Mouse (Mus musculus): ENCODE results near the gene Prkag1. TPM values are rescaled to one million over a fixed set of nuclear protein-coding genes. Genes with fewer than 3 reads are reported as not detected.
A peak's percentile ranks its signal among the peaks of the same experiment; 100 is the strongest.

The Prkag1 gene
- polyA plus RNA-seq, 1 experiment from 2014 or later, result 83.1 TPM

DNA sequence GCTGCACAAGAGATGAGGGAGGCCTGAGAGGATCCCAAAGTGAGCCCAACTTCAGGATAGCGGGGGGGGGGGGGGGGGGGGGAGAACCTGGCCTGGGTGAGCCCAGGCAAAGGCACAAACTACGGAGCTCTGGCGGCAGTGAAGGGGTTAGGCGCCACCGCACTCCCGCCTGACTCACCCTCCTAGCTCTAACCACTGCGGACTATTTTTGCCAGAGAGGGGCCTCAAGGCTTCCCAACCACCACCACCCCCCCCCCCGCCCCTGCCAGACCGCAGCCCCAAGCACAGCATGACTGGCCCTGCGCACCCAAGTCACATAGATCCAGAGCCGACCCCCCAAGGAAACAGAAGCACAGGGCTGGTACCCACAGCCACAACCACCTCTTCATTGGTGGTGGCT, 52.5 kb downstream of the Prkag1 start:
- Histone ChIP-seq H3K4me2 (ENCODE audit: low read length) (no peak overlapping the region), H3K27me3 (ENCODE audit: insufficient read depth, low read length) (peaks cover 67% of the 10 kb centered on the region), H3K9ac (ENCODE audit: low read depth, low read length) (no peak overlapping the region), H3K27ac (no peak overlapping the region), H3K36me3 (ENCODE audit: insufficient read depth, low read length) (no peaks in the 10 kb centered on the region), H3K4me3 (replicated peaks; ENCODE audit: low read depth, low read length) (no peak overlapping the region), H3K4me1 (replicated peaks; ENCODE audit: insufficient read depth, low read length) (peaks cover 11% of the 10 kb centered on the region; the same call in 1 of the 2 replicates), H3K9me3 (replicated peaks; ENCODE audit: low read length) (no peaks in the 10 kb centered on the region)
- WGBS, result 0% methylated on average over 11 of the region's 11 CpGs
- ATAC-seq (replicated peaks; ENCODE audit: low FRiP score, low read depth) (no peak), DNase-seq (ENCODE audit: low spot score) (no peak)
- no peak for TF ChIP-seq CTCF (IDR thresholded peaks at IDR 0.05; ENCODE audit: low read depth)

DNA sequence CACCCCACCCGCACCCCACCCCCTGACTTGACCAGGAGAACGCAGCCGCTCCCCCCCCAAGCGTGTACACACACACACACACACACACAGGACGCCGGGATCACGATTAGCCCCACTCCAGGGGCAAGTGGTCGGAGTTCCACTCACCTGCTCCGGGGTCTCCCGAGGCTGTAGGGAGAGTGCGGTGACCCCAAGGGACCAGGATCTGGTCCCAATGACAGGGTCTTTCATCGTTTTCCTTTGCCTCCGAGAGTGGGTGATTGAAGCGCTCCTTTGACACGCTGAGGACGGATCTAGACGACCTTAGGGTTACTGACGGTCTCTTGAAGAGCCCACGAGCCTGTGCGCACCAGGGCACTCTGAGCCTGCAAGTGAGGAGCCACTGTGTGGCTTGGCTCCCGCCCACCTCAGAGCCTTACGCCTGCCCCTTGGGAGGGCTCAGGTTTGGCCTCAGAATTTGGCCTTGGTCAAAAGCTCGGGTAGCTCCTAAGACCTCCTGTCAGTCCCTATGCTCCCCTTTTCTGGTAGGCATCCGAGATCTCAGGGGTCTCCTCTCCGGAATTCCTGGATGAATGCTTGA, 53.0 kb downstream of the Prkag1 start:
- peaks cover 11% of the 10 kb centered on the region; the same call in 1 of the 2 replicates for H3K4me1 ChIP-seq (replicated peaks; ENCODE audit: insufficient read depth, low read length)
- peaks cover 68% of the 10 kb centered on the region for H3K27me3 ChIP-seq (ENCODE audit: insufficient read depth, low read length)
- no peak overlapping the region for H3K27ac ChIP-seq
- peak overlapping the region; percentile 18 for H3K4me3 ChIP-seq (replicated peaks; ENCODE audit: low read depth, low read length)
- no peaks in the 10 kb centered on the region for H3K9me3 ChIP-seq (replicated peaks; ENCODE audit: low read length)
- ATAC-seq (replicated peaks; ENCODE audit: low FRiP score, low read depth), result no peak
- DNase-seq (ENCODE audit: low spot score), result no peak
- no peaks in the 10 kb centered on the region for H3K36me3 ChIP-seq (ENCODE audit: insufficient read depth, low read length)
- no peak for TF ChIP-seq CTCF (IDR thresholded peaks at IDR 0.05; ENCODE audit: low read depth)
- peak overlapping the region; percentile 41 for H3K4me2 ChIP-seq (ENCODE audit: low read length)
- H3K9ac ChIP-seq (ENCODE audit: low read depth, low read length), result no peak overlapping the region
- WGBS, result 2% methylated on average over 25 of the region's 25 CpGs

DNA sequence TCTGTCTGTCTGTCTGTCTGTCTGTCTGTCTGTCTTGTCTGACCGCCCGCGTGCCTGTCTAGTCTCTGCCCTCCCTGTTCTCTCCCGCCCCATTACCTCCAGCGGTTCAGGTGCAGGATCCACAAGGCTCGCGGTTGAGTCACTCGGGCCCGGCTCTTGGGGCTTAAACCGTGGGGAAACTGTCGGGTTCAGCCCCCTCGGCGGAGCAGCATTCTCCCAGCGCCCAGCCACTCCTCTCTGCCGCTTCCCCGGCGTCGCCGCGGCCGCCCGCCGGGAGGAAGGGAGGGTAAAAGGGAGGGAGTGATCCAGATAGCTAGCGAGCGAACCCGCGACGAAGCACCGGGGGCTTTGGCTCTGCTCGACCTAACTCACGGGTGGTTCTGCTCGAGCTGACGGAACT, 53.6 kb downstream of the Prkag1 start, which contains the start of gene Wnt10b:
Gene Wnt10b, minus strand, starts transcription at position 389 of the 400 bp plus-strand sequence.
- TF ChIP-seq CTCF (IDR thresholded peaks at IDR 0.05; ENCODE audit: low read depth), result no peak
- no peak within 1 kb of the TSS for H3K9ac ChIP-seq (ENCODE audit: low read depth, low read length)
- H3K27me3 ChIP-seq (ENCODE audit: insufficient read depth, low read length), result peaks cover 69% of the 10 kb centered on the region
- peak within 1 kb of the TSS; percentile 41 for H3K4me2 ChIP-seq (ENCODE audit: low read length)
- H3K4me3 ChIP-seq (replicated peaks; ENCODE audit: low read depth, low read length), result peak within 1 kb of the TSS; percentile 18
- no peak within 1 kb of the TSS for H3K27ac ChIP-seq
- ATAC-seq (replicated peaks; ENCODE audit: low FRiP score, low read depth), result no peak
- no peaks in the 10 kb centered on the region for H3K9me3 ChIP-seq (replicated peaks; ENCODE audit: low read length)
- no peaks in the 10 kb centered on the region for H3K36me3 ChIP-seq (ENCODE audit: insufficient read depth, low read length)
- DNase-seq (ENCODE audit: low spot score), result no peak
- WGBS, result under 1% methylated on average over 33 of the region's 33 CpGs
- peaks cover 12% of the 10 kb centered on the region; the same call in 1 of the 2 replicates for H3K4me1 ChIP-seq (replicated peaks; ENCODE audit: insufficient read depth, low read length)

DNA sequence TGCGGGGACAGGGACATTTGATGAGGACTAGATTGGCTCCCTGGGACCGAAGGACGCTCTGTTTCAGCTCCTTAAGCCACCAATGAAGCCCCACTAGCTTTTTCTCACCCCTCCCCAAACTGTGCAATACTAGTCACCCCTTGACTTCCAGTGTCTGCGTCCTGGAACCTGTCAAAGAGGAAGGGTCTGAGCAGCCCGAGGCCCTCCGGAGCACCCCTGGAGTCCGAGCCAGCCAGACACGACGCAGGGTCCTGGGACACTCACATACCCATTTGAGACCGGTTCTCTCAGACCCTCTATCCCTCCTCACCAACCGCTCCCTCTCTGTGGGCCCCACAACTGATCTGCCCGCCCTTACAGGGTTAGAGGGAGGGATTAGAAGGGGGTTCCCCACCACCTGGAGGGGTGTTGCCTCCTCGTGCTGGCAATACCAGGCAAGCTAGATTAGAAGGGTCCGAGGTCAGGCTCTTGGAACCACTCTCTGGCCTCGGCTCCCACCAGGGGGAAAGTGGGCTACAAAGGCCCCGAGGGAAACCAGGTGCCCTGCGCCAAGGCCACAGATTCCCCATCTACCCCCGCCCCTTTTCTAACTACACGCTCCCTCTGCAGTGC, 54.2 kb downstream of the Prkag1 start:
- 3% methylated on average over 19 of the region's 19 CpGs for WGBS
- DNase-seq (ENCODE audit: low spot score) (no peak), ATAC-seq (replicated peaks; ENCODE audit: low FRiP score, low read depth) (no peak)
- no peaks in the 10 kb centered on the region for H3K36me3 ChIP-seq (ENCODE audit: insufficient read depth, low read length)
- peak overlapping the region; percentile 44; the same call in 1 of the 2 replicates for H3K4me2 ChIP-seq (ENCODE audit: low read length)
- H3K27me3 ChIP-seq (ENCODE audit: insufficient read depth, low read length), result peaks cover 75% of the 10 kb centered on the region
- H3K9ac ChIP-seq (ENCODE audit: low read depth, low read length), result no peak overlapping the region
- no peaks in the 10 kb centered on the region for H3K9me3 ChIP-seq (replicated peaks; ENCODE audit: low read length)
- TF ChIP-seq CTCF (IDR thresholded peaks at IDR 0.05; ENCODE audit: low read depth), result no peak
- H3K4me3 ChIP-seq (replicated peaks; ENCODE audit: low read depth, low read length), result peak overlapping the region; percentile 14; the same call in 1 of the 2 replicates
- peaks cover 17% of the 10 kb centered on the region; the same call in 1 of the 2 replicates for H3K4me1 ChIP-seq (replicated peaks; ENCODE audit: insufficient read depth, low read length)
- H3K27ac ChIP-seq, result no peak overlapping the region

DNA sequence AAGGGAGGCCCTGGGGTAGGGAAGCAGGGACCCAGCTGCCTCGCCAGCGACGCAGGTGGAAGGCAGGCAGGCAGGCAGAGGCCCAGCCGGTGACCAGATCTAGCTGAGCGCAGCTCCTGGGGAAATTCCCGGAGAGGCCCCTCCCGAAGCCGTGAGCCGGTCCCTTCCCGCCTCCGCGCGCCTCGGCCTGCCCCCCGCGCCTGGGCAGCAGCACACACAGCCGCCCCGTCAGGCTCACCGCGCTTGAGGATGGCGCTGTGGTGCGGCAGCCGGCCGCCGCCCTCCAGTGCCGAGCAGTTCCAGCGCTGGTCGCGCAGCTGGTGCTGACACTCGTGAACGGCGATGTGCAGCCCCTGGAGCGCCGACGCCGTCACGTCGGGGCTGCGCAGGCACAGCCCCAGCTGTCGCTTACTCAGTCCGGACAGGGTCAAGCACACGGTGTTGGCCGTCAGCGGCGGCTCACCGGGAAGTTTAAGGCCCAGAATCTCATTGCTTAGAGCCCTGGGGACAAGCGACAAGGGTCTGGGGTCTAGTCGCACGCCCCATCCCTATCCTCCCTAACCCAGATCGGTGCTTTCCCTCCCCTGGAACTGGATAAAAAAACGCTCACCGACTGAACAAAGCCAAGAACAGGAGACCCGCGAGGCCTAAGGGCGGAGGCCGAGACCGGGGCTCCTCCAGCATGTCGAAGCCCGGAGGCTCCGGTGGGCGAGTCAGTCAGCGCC, 54.9 kb downstream of the Prkag1 start:
- ATAC-seq (replicated peaks; ENCODE audit: low FRiP score, low read depth) (peak; percentile 38; the same call in 1 of the 2 replicates), DNase-seq (ENCODE audit: low spot score) (no peak)
- peak overlapping the region; percentile 14 for H3K4me3 ChIP-seq (replicated peaks; ENCODE audit: low read depth, low read length)
- H3K9ac ChIP-seq (ENCODE audit: low read depth, low read length), result peak overlapping the region; percentile 15; the same call in 1 of the 2 replicates
- H3K4me2 ChIP-seq (ENCODE audit: low read length), result peak overlapping the region; percentile 44
- no peaks in the 10 kb centered on the region for H3K9me3 ChIP-seq (replicated peaks; ENCODE audit: low read length)
- H3K27me3 ChIP-seq (ENCODE audit: insufficient read depth, low read length), result peaks cover 75% of the 10 kb centered on the region
- TF ChIP-seq CTCF (IDR thresholded peaks at IDR 0.05; ENCODE audit: low read depth), result no peak
- WGBS, result 1% methylated on average over 59 of the region's 62 CpGs
- no peaks in the 10 kb centered on the region for H3K36me3 ChIP-seq (ENCODE audit: insufficient read depth, low read length)
- H3K4me1 ChIP-seq (replicated peaks; ENCODE audit: insufficient read depth, low read length), result peaks cover 17% of the 10 kb centered on the region; the same call in 1 of the 2 replicates
- no peak overlapping the region for H3K27ac ChIP-seq

DNA sequence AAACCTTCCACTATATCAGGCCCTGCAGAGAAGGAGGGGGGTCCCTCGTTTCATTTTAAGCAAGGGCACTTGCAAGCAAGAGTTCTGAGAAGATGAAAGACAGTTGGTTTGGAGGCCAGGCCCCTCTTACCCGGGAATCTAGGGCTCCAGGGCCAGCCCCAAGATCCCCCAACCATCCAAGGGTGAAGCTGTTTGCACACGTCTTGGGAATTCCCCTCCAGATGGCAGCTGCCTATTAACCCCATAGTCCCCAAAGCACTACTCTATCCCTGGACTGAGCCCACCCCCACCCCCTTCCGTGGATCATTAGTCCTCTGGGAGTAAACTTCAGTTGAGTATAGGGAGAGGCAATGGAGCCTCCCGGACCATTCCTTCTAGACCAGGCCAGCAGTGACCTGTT, 55.8 kb downstream of the Prkag1 start:
- H3K9ac ChIP-seq (ENCODE audit: low read depth, low read length), result no peak overlapping the region
- H3K9me3 ChIP-seq (replicated peaks; ENCODE audit: low read length), result no peaks in the 10 kb centered on the region
- no peaks in the 10 kb centered on the region for H3K36me3 ChIP-seq (ENCODE audit: insufficient read depth, low read length)
- no peak overlapping the region for H3K27ac ChIP-seq
- H3K4me2 ChIP-seq (ENCODE audit: low read length), result no peak overlapping the region
- no peak overlapping the region for H3K4me3 ChIP-seq (replicated peaks; ENCODE audit: low read depth, low read length)
- ATAC-seq (replicated peaks; ENCODE audit: low FRiP score, low read depth), result no peak
- peaks cover 17% of the 10 kb centered on the region; the same call in 1 of the 2 replicates for H3K4me1 ChIP-seq (replicated peaks; ENCODE audit: insufficient read depth, low read length)
- DNase-seq (ENCODE audit: low spot score), result no peak
- TF ChIP-seq CTCF (IDR thresholded peaks at IDR 0.05; ENCODE audit: low read depth), result no peak
- WGBS, result 10% methylated on average over 5 of the region's 5 CpGs
- H3K27me3 ChIP-seq (ENCODE audit: insufficient read depth, low read length), result peaks cover 77% of the 10 kb centered on the region
